Mouse (Mus musculus) olfactory bulb, adult 2 months (tissue): ENCODE data around the gene Frmd4b.

Experiments used
- CTCF ChIP-seq: fragments of 200-500 bp; IDR thresholded peaks from 2 replicates; pipeline ENCODE4 v1.5.1; 2012; ENCODE audit warnings: low read depth, mild to moderate bottlenecking, low read length, moderate library complexity; ENCODE audit not compliant: insufficient read depth
- POLR2A ChIP-seq: fragments of 200-500 bp; IDR thresholded peaks from 2 replicates; pipeline ENCODE4 v1.6.1; 2012; ENCODE audit warnings: mild to moderate bottlenecking, low read depth, low read length, moderate library complexity; ENCODE audit not compliant: insufficient read depth

DNA sequence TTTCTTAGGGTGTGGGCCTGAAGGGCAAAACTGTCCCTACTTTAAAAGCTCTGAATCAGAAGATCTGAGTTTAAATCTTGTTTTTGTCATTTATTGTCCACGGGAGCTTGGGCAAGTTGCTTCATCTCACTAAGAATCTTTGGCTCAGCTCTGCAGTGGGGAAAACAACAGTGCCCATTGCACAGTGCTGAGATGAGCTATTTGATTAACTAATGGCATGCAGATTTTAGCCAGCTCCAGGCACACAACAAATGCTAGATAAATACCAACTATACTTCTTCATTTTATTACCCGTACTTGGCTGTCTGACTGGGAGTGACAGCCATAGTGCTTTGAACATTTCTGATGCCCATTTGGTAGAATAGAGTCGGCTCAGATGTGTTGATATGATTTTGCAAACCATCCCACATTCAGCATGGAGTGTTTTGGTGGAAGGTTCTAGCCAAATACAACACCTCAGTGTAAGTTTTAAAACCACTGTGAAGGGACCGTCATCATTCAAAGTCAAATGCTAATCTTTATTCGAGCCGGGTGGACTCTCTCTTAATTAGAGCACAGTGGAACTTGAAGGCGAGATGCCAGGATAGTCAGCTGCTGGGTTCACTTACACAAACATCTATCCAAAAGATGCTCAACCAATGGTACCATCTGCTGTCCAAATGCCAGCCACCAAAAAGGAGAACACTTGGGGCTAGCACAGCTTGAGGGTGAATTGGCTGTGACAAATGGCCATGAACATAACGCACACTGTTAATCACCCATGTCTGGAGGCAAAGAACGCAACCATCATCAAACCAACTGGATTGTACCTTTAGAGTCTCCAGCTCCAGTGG is 313.8 kb downstream of the Frmd4b start:
- no peak for TF ChIP-seq CTCF
- no peak for TF ChIP-seq POLR2A
